Mouse (Mus musculus) embryonic stem cell, embryonic (primary cell): ENCODE results near the gene Sdhaf1.

Source experiments
- CTCF ChIA-PET, 4 experiments: fragments of 300-600 bp in 2 of 4; fragments of 350-600 bp in 2 of 4; sonication (Branson Sonifier 250); formaldehyde crosslinking; loops; one replicate each; lab custom pipeline; 2022; ENCODE audit warnings: inconsistent platforms in 2 of 4; lab: Charles Lee
- POLR2A ChIA-PET, 4 experiments: fragments of 300-600 bp in 2 of 4; fragments of 350-600 bp in 2 of 4; sonication (Branson Sonifier 250); formaldehyde crosslinking; loops; one replicate each; lab custom pipeline; 2022; ENCODE audit warnings: antibody characterized with exemption in 4 of 4, inconsistent platforms in 1 of 4; lab: Charles Lee

Gene Sdhaf1

DNA sequence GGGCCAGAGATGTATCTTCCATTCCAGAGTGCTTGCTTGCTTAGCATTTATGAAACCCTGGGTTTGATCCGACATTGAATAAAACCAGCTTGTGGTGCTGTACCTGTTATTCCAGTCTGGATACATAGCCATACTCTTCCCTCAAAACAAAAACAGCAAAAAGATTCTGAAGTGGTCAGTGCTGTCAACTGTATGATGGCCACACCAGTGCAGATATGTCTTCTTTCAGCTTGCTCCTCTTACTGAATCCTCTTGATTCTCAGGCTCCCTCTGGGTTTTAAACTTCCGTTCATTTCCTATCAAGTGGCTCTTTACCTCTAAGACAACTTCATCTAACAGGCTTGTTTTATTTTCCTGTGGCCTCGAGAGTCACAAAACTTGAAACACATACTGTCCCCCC lies at the start of gene Sdhaf1:
Sdhaf1 (minus strand) TSS at position 101 of the 400 bp plus-strand sequence.
- CTCF ChIA-PET = interaction anchor here (0.6 to 3.6 kb wide), 8 partner anchors 8 to 345 kb away, joined by 3 to 24 read pairs (median 4); no protein-coding TSS in a partner anchor
- POLR2A ChIA-PET = interaction anchor here in 2 of 4 experiments (0.6 to 5.1 kb wide), 9 partner anchors 8 to 113 kb away, joined by 3 to 37 read pairs (median 5); partner anchors contain the start of genes Thap8 (in 2 of the 2), Wdr62 (in 2 of the 2) and Alkbh6 (in 1 of the 2)

DNA sequence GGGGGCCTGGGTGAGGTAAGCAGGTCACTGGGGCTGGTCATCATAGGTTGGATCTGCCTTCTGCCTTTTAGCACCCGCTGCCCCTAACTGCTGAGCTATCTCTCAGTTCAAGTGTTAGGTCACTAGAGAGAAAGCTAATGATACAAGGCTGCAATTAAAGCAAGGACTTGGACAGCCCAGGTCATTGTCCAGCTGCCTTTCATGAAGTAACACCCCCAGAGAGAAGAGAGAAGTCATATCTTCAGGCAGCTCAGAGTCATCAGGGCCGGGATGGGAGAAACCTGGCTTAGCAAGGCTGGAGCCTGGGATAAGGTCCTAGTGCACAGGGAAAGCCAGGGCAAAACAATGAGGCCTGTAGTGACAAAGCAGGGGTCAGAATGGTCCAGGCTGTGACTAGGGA lies 43.8 kb upstream of the Sdhaf1 start:
- ChIA-PET CTCF (interaction anchor here (0.6 to 1.8 kb wide), 5 partner anchors 14 to 245 kb away, joined by 3 to 8 read pairs (median 3); partner anchors contain the start of gene Upk1a (in 1 of the 4)), POLR2A (interaction anchor here in 2 of 4 experiments (0.5 to 1.3 kb wide), 7 partner anchors 10 to 85 kb away, joined by 3 to 10 read pairs (median 3); no protein-coding TSS in a partner anchor)

- ChIA-PET CTCF (interaction anchor here (0.6 to 2.4 kb wide), 14 partner anchors 10 to 218 kb away, joined by 3 to 7 read pairs (median 4); no protein-coding TSS in a partner anchor), POLR2A (interaction anchor here (0.6 to 1.6 kb wide), 10 partner anchors 10 to 1424 kb away, joined by 3 to 6 read pairs (median 4); no protein-coding TSS in a partner anchor)
These were observed 39.6 kb upstream of the Sdhaf1 start for GRCm38 (mm10) chr7:30363344-30363738.

GRCm38 (mm10) chr7:30362652-30363343 lies 39.1 kb upstream of the Sdhaf1 start, which contains the start of gene Lrfn3:
TSS of gene Lrfn3 (minus strand) at chr7:30362772.
- CTCF ChIA-PET = interaction anchor here (0.6 to 2.4 kb wide), 15 partner anchors 9 to 217 kb away, joined by 3 to 7 read pairs (median 4); no protein-coding TSS in a partner anchor

DNA sequence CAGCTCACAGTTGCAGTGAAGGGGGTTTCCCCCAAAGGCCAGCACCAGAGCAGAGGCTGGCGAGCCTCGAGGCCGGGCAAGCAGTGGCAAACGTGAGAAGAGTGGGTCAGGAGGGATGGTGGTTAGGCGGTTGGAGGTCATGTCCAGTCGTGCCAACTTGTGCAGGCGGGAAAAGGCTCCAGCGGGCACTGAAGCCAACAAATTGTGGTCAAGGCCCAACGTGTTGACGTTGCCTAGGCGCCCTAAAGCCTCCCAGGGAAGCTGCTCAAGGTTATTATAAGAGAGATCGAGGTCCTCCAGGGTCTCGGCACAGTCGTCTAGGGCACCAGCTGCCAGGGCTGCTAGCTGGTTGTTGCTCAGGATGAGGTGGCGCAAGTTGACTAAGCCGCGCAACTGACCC lies 36.3 kb upstream of the Sdhaf1 start:
- CTCF ChIA-PET = interaction anchor here (0.7 to 1.9 kb wide), 7 partner anchors 11 to 131 kb away, joined by 3 to 6 read pairs (median 3); no protein-coding TSS in a partner anchor

More at GRCm38 (mm10) chr7:30362652-30363343, 39.1 kb upstream of the Sdhaf1 start, which contains the start of gene Lrfn3:
- POLR2A ChIA-PET = interaction anchor here (0.6 to 1.6 kb wide), 10 partner anchors 9 to 1423 kb away, joined by 3 to 6 read pairs (median 4); partner anchors contain the start of gene Syne4 (in 1 of the 4)

GRCm38 (mm10) chr7:30359276-30359865 lies 35.7 kb upstream of the Sdhaf1 start:
- CTCF ChIA-PET = interaction anchor here (0.7 to 1.9 kb wide), 8 partner anchors 10 to 131 kb away, joined by 3 to 6 read pairs (median 4); no protein-coding TSS in a partner anchor
- POLR2A ChIA-PET = interaction anchor here in 2 of 4 experiments (0.7 to 1.4 kb wide), 3 partner anchors 8 to 201 kb away, joined by 3 read pairs; partner anchors contain the start of gene Sdhaf1 (in 1 of the 2)

More for the DNA sequence above, 36.3 kb upstream of the Sdhaf1 start:
- POLR2A ChIA-PET = interaction anchor here in 2 of 4 experiments (0.7 to 1.5 kb wide), 4 partner anchors 8 to 200 kb away, joined by 3 to 4 read pairs (median 3); partner anchors contain the start of gene Sdhaf1 (in 1 of the 2)

- POLR2A ChIA-PET = no interaction called here
- CTCF ChIA-PET = interaction anchor here in 1 of 4 experiments (0.7 to 1.9 kb wide), 2 partner anchors 9 to 22 kb away, joined by 5 read pairs; no protein-coding TSS in a partner anchor
These were observed 34.9 kb upstream of the Sdhaf1 start for GRCm38 (mm10) chr7:30358378-30359186.

GRCm38 (mm10) chr7:30354059-30354458 lies 30.4 kb upstream of the Sdhaf1 start:
- ChIA-PET POLR2A (interaction anchor here in 2 of 4 experiments (0.6 to 1.4 kb wide), 5 partner anchors 9 to 195 kb away, joined by 3 to 6 read pairs (median 3); partner anchors contain the start of gene Lrfn3 (in 1 of the 2)), CTCF (interaction anchor here in 3 of 4 experiments (0.6 to 2.1 kb wide), 22 partner anchors 8 to 373 kb away, joined by 3 to 18 read pairs (median 3); partner anchors contain the start of genes E130208F15Rik (in 1 of the 3) and Lrfn3 (in 1 of the 3))

- ChIA-PET POLR2A (interaction anchor here in 3 of 4 experiments (0.8 to 1.7 kb wide), 8 partner anchors 10 to 196 kb away, joined by 3 to 6 read pairs (median 3); partner anchors contain the start of gene Lrfn3 (in 1 of the 3)), CTCF (interaction anchor here in 3 of 4 experiments (0.5 to 2.1 kb wide), 26 partner anchors 9 to 835 kb away, joined by 3 to 18 read pairs (median 3); partner anchors contain the start of genes E130208F15Rik (in 1 of the 3), Lrfn3 (in 1 of the 3) and Sipa1l3 (in 1 of the 3))
These were observed 29.7 kb upstream of the Sdhaf1 start for GRCm38 (mm10) chr7:30353279-30353822.

DNA sequence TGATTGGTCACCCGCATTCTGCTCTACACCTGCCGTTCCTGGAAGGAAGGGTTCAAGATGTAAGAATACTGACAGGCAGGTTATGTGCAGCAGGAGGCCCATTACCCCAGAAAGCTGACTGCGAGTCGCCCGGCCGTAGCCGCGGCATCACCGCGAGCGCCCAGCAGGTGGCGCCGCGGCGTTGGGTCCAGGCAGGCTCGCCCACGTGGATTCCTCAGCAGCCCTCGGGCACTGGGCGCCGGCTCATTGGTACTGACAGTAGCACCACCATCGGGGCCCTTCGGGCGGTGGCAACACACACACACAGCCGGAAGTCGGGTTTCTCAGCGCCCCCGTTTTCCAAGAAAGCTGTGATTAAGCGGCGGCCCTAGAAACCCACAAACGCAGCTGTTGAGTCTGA lies 24.1 kb upstream of the Sdhaf1 start:
- ChIA-PET POLR2A (interaction anchor here in 2 of 4 experiments (0.7 to 2.0 kb wide), 5 partner anchors 13 to 117 kb away, joined by 3 to 10 read pairs (median 3); partner anchors contain the start of genes Thap8 (in 1 of the 2) and Wdr62 (in 1 of the 2)), CTCF (interaction anchor here (0.5 to 4.8 kb wide), 37 partner anchors 8 to 278 kb away, joined by 3 to 46 read pairs (median 4); partner anchors contain the start of genes Aplp1 (in 2 of the 4), Prodh2 (in 2 of the 4), Cox6b1 (in 1 of the 4) and E130208F15Rik (in 1 of the 4))

- POLR2A ChIA-PET = interaction anchor here in 2 of 4 experiments (1.1 to 1.6 kb wide), 3 partner anchors 12 to 67 kb away, joined by 3 to 10 read pairs (median 3); partner anchors contain the start of genes Syne4 (in 1 of the 2), Thap8 (in 1 of the 2) and Wdr62 (in 1 of the 2)
- CTCF ChIA-PET = interaction anchor here (0.5 to 4.8 kb wide), 20 partner anchors 9 to 323 kb away, joined by 3 to 46 read pairs (median 4); partner anchors contain the start of gene Prodh2 (in 1 of the 4)
These were observed 23.1 kb upstream of the Sdhaf1 start for GRCm38 (mm10) chr7:30346635-30347379.

GRCm38 (mm10) chr7:30339432-30340109 lies 15.9 kb upstream of the Sdhaf1 start:
- ChIA-PET CTCF (no interaction called here), POLR2A (no interaction called here)

DNA sequence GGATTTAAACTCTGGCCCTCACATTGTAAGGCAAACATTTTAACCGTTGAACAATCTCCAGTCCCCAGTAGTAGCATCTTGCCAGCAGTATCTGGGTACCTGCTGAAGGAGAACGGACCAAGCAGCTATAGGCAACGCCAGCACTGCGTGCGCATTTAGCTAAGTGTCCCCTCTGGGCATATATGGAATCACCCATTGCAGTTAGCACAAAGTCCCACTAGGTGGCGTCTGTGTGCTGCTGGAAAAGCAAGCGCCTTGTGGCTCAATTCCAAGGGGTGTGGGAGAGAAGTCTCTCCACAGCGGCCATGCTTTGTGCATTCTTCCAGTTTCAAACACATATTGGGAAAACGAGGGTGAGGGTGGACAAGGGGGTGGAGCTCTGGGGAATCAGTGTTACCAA lies 12.7 kb upstream of the Sdhaf1 start:
- ChIA-PET CTCF (interaction anchor here (0.5 to 3.4 kb wide), 96 partner anchors 8 to 762 kb away, joined by 3 to 39 read pairs (median 4); partner anchors contain the start of genes Aplp1 (in 2 of the 4), E130208F15Rik (in 2 of the 4), Sdhaf1 (in 2 of the 4) and Alkbh6 (in 1 of the 4)), POLR2A (interaction anchor here in 3 of 4 experiments (0.6 to 2.2 kb wide), 20 partner anchors 12 to 204 kb away, joined by 3 to 12 read pairs (median 3); partner anchors contain the start of genes E130208F15Rik (in 2 of the 3), Prodh2 (in 1 of the 3), Syne4 (in 1 of the 3) and Wdr62 (in 1 of the 3))

DNA sequence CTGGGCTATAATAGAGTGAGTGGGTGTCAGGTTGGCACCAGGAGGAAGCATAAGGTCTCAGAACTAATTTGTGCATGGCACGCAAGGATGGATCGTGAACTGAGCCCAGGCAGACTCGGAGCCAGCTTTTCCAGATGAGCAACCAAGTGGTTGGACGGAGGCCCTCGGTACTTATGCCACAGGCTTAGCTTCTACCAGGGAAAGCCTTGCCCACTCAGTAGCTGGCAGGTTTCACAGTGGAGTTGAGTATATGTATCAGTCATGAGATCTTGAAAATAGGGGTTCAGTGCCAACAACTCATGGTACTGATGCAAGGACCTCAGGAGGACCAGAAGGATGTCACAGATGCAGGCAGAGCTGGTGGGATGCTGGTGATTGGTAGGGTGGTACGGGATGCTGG lies 12.0 kb upstream of the Sdhaf1 start:
- ChIA-PET CTCF (interaction anchor here (0.5 to 3.4 kb wide), 82 partner anchors 8 to 762 kb away, joined by 3 to 39 read pairs (median 4); partner anchors contain the start of genes Aplp1 (in 2 of the 4), E130208F15Rik (in 2 of the 4), Gm49396 (in 2 of the 4) and Sdhaf1 (in 2 of the 4)), POLR2A (interaction anchor here in 3 of 4 experiments (0.6 to 2.2 kb wide), 21 partner anchors 11 to 204 kb away, joined by 3 to 12 read pairs (median 3); partner anchors contain the start of genes E130208F15Rik (in 2 of the 3), Lrfn3 (in 1 of the 3), Prodh2 (in 1 of the 3) and Syne4 (in 1 of the 3))
